Mouse (Mus musculus) forebrain, embryonic 12.5 days (tissue): ENCODE measurements at regions not wholly inside any gene's neighbourhood (a gene's known extent, or its start where the extent isn't known, plus 50 kb on each side); places are given as distances from the start of the nearest gene placed in this dataset.

Source experiments
- ATAC-seq: fragments of 200-750 bp; cut with Nextera tagmentation; 2 replicates; pipeline ENCODE4 v1.8.0; 2017; ENCODE audit warnings: moderate TSS enrichment; ENCODE audit not compliant: low FRiP score
- H3K27ac ChIP-seq: fragments of 300-500 bp; sonication (generic); 2 replicates; pipeline ENCODE4 v1.5.1; 2016; ENCODE audit warnings: mild to moderate bottlenecking
- H3K27me3 ChIP-seq: fragments of 300-500 bp; sonication (generic); 2 replicates; pipeline ENCODE4 v1.6.1; 2016; ENCODE audit warnings: mild to moderate bottlenecking
- H3K36me3 ChIP-seq: fragments of 300-500 bp; sonication (generic); replicated peaks from 2 replicates; pipeline ENCODE4 v1.6.1; 2016; ENCODE audit warnings: mild to moderate bottlenecking
- H3K4me1 ChIP-seq: fragments of 300-500 bp; sonication (generic); 2 replicates; pipeline ENCODE4 v1.6.1; 2016
- H3K4me2 ChIP-seq: fragments of 300-500 bp; sonication (generic); 2 replicates; pipeline ENCODE4 v1.6.1; 2016; ENCODE audit warnings: mild to moderate bottlenecking, moderate library complexity
- H3K4me3 ChIP-seq: fragments of 300-500 bp; sonication (generic); replicated peaks from 2 replicates; pipeline ENCODE4 v1.5.1; 2016; ENCODE audit warnings: mild to moderate bottlenecking
- H3K9ac ChIP-seq: fragments of 300-500 bp; sonication (generic); 2 replicates; pipeline ENCODE4 v1.6.1; 2016; ENCODE audit warnings: mild to moderate bottlenecking
- H3K9me3 ChIP-seq: fragments of 300-500 bp; sonication (generic); 2 replicates; pipeline ENCODE4 v1.6.1; 2016
- WGBS: fragments of 180-500 bp; shearing (Covaris S2); methylation state at CpG from one replicate; pipeline ENCODE4 v1.1.7; 2016; 5-methylcytosine and 5-hydroxymethylcytosine counted together

GRCm38 (mm10) chr4:47598216-47598615 lies 123.8 kb downstream of the Sec61b start:
- H3K9me3 ChIP-seq, result no peaks in the 10 kb centered on the region
- H3K4me3 ChIP-seq, result no peak overlapping the region
- no peaks in the 10 kb centered on the region for H3K27me3 ChIP-seq
- peaks cover 3% of the 10 kb centered on the region; the same call in 1 of the 2 replicates for H3K4me1 ChIP-seq
- no peaks in the 10 kb centered on the region for H3K36me3 ChIP-seq
- no peak for ATAC-seq
- 45% methylated on average over 2 of the region's 2 CpGs for WGBS
- H3K27ac ChIP-seq, result no peak overlapping the region
- H3K4me2 ChIP-seq, result no peak overlapping the region
- no peak overlapping the region for H3K9ac ChIP-seq

- ATAC-seq, result no peak
- 86% methylated on average over 10 of the region's 10 CpGs for WGBS
- H3K4me3 ChIP-seq, result no peak overlapping the region
- H3K9me3 ChIP-seq, result no peaks in the 10 kb centered on the region
- no peaks in the 10 kb centered on the region for H3K4me1 ChIP-seq
- H3K27me3 ChIP-seq, result no peaks in the 10 kb centered on the region
- no peaks in the 10 kb centered on the region for H3K36me3 ChIP-seq
- H3K27ac ChIP-seq, result no peak overlapping the region
- H3K9ac ChIP-seq, result no peak overlapping the region
- H3K4me2 ChIP-seq, result no peak overlapping the region
Measured at GRCm38 (mm10) chr4:47601301-47602070, 127.0 kb downstream of the Sec61b start.

DNA sequence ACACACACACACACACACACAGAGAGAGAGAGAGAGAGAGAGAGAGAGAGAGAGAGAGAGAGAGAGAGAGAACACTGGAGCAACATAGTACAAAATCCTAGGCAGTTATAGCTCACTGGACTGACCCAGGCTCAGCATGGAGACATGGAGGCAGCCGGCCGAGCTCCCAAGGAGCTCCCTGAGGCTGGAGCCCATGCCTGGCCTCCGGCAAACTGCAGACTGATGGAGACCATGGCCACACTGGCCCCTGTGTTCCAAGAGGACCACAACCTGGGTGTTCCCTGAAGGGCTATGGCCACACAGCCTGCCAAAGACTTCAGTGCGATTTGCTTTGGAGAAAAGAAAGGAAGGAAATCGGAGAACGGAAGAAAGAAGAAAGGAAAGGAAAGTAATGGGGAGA lies 128.9 kb downstream of the Sec61b start:
- peaks cover 2% of the 10 kb centered on the region; the same call in 1 of the 2 replicates for H3K4me1 ChIP-seq
- H3K36me3 ChIP-seq, result no peaks in the 10 kb centered on the region
- WGBS, result 66% methylated on average over 6 of the region's 6 CpGs
- no peak for ATAC-seq
- H3K27me3 ChIP-seq, result no peaks in the 10 kb centered on the region
- H3K4me2 ChIP-seq, result peak overlapping the region; percentile 32
- H3K27ac ChIP-seq, result no peak overlapping the region
- H3K4me3 ChIP-seq, result no peak overlapping the region
- no peak overlapping the region for H3K9ac ChIP-seq
- H3K9me3 ChIP-seq, result no peaks in the 10 kb centered on the region

DNA sequence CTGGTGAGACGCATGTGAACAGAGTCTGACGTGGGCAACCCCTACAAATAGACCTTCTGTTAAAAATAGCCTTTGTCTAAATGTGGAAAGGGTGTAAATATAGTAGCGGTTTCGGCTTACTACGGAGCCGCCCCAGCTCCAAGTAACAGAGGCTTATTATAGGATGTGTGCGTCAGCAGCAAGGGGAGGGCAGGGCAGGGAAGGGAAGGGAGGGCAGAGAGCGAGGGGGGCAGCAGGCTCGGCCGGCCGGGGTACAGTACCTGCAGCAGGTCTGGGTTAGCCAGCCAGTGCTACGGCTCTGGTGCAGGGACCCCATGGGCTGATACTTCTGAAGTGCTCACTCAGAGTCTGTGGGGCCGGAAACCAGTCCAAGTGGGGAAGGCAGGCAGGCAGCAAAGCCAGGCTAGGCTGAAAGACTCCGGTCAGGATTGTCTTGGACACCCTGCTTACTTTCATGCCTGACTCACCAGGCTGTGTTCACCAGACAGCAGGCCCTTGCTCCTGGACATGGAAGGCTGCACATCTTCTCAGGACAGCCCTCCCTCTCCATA lies 129.5 kb downstream of the Sec61b start:
- Histone ChIP-seq H3K4me2 (peak overlapping the region; percentile 32), H3K9ac (no peak overlapping the region), H3K4me1 (peaks cover 7% of the 10 kb centered on the region), H3K9me3 (no peaks in the 10 kb centered on the region), H3K4me3 (no peak overlapping the region), H3K27ac (no peak overlapping the region), H3K36me3 (no peaks in the 10 kb centered on the region), H3K27me3 (no peaks in the 10 kb centered on the region)
- ATAC-seq, result no peak; the same call in 1 of the 2 replicates
- WGBS, result 41% methylated on average over 14 of the region's 14 CpGs

- H3K9me3 ChIP-seq, result no peaks in the 10 kb centered on the region
- no peaks in the 10 kb centered on the region for H3K27me3 ChIP-seq
- WGBS, result 82% methylated on average over 4 of the region's 4 CpGs
- no peaks in the 10 kb centered on the region for H3K36me3 ChIP-seq
- no peak overlapping the region for H3K27ac ChIP-seq
- H3K4me1 ChIP-seq, result peaks cover 16% of the 10 kb centered on the region
- no peak overlapping the region for H3K4me2 ChIP-seq
- H3K4me3 ChIP-seq, result no peak overlapping the region
- no peak for ATAC-seq
- H3K9ac ChIP-seq, result no peak overlapping the region
Measured at GRCm38 (mm10) chr4:47605676-47606075, 131.2 kb downstream of the Sec61b start.

- H3K27ac ChIP-seq, result no peak overlapping the region
- peak; percentile 23; the same call in 1 of the 2 replicates for ATAC-seq
- H3K27me3 ChIP-seq, result no peaks in the 10 kb centered on the region
- H3K4me2 ChIP-seq, result no peak overlapping the region
- H3K4me3 ChIP-seq, result no peak overlapping the region
- H3K4me1 ChIP-seq, result peaks cover 16% of the 10 kb centered on the region
- H3K9ac ChIP-seq, result no peak overlapping the region
- 33% methylated on average over 5 of the region's 5 CpGs for WGBS
- H3K36me3 ChIP-seq, result no peaks in the 10 kb centered on the region
- no peaks in the 10 kb centered on the region for H3K9me3 ChIP-seq
Measured at GRCm38 (mm10) chr4:47608673-47609072, 134.2 kb downstream of the Sec61b start.

DNA sequence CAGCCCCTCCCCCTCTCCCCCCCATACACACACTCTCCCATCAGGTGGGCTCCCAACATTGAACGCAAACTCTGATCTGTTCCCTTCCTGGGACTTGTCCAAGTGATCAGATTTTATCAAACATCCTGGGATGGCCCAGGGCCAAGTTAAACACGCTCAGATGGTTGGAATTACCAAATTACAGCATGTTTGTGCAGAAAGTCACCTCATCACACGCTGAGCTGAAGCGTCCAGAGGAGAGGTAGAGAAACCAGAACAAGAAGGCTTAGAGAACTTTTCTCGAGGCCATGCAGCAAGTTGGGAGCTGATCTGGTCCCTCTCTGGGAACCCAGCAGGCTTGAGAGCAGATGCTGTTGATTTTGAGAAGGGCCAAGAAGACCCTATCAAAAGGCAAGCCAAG lies 136.5 kb downstream of the Sec61b start:
- no peaks in the 10 kb centered on the region for H3K27me3 ChIP-seq
- no peaks in the 10 kb centered on the region for H3K9me3 ChIP-seq
- no peaks in the 10 kb centered on the region for H3K36me3 ChIP-seq
- no peak overlapping the region for H3K4me3 ChIP-seq
- H3K4me2 ChIP-seq, result no peak overlapping the region
- H3K4me1 ChIP-seq, result peaks cover 16% of the 10 kb centered on the region
- no peak overlapping the region for H3K27ac ChIP-seq
- 76% methylated on average over 5 of the region's 5 CpGs for WGBS
- no peak for ATAC-seq
- no peak overlapping the region for H3K9ac ChIP-seq

GRCm38 (mm10) chr4:47616525-47616924 lies 142.1 kb downstream of the Sec61b start:
- Histone ChIP-seq H3K9ac (no peak overlapping the region), H3K9me3 (no peaks in the 10 kb centered on the region), H3K27ac (no peak overlapping the region), H3K36me3 (no peaks in the 10 kb centered on the region), H3K4me1 (no peaks in the 10 kb centered on the region), H3K4me3 (no peak overlapping the region), H3K27me3 (no peaks in the 10 kb centered on the region), H3K4me2 (no peak overlapping the region)
- ATAC-seq, result no peak
- whole genome bisulfite sequencing, result 90% methylated on average over 3 of the region's 3 CpGs

DNA sequence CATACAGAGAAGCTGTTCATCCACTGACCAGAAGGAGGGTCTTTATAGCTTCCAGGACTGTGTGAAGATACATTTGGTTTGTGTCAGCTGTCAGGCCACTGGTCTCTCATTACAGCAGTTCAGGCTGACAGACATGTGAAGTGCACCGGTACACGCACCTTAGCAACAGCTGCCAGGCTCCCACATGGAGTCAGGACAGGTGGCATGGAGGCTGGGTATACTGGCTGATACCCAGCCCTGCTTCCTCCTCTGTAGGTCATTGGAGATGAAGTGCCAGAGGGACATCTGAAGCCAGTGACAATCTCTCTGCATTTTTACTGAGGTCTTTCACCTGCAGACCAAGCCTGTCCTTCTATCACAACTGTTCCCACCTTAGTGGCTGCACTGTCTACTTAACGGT lies 146.2 kb downstream of the Sec61b start:
- H3K4me2 ChIP-seq, result no peak overlapping the region
- H3K9ac ChIP-seq, result no peak overlapping the region
- H3K4me3 ChIP-seq, result no peak overlapping the region
- H3K27ac ChIP-seq, result no peak overlapping the region
- H3K9me3 ChIP-seq, result no peaks in the 10 kb centered on the region
- H3K36me3 ChIP-seq, result no peaks in the 10 kb centered on the region
- WGBS, result 89% methylated on average over 3 of the region's 3 CpGs
- H3K27me3 ChIP-seq, result no peaks in the 10 kb centered on the region
- H3K4me1 ChIP-seq, result no peaks in the 10 kb centered on the region
- ATAC-seq, result no peak

GRCm38 (mm10) chr4:47622851-47623743 lies 148.6 kb downstream of the Sec61b start:
- 89% methylated on average over 13 of the region's 13 CpGs for WGBS
- H3K4me1 ChIP-seq, result no peaks in the 10 kb centered on the region

GRCm38 (mm10) chr4:47630006-47630405 lies 155.5 kb downstream of the Sec61b start:
- Histone ChIP-seq H3K4me3 (no peak overlapping the region), H3K27me3 (no peaks in the 10 kb centered on the region), H3K4me1 (no peaks in the 10 kb centered on the region), H3K4me2 (no peak overlapping the region), H3K9me3 (no peaks in the 10 kb centered on the region), H3K36me3 (no peaks in the 10 kb centered on the region), H3K9ac (no peak overlapping the region), H3K27ac (no peak overlapping the region)
- ATAC-seq, result no peak
- 80% methylated on average over 8 of the region's 8 CpGs for WGBS

More at GRCm38 (mm10) chr4:47622851-47623743, 148.6 kb downstream of the Sec61b start:
- no peak for ATAC-seq
- Histone ChIP-seq H3K9me3 (no peaks in the 10 kb centered on the region), H3K4me3 (no peak overlapping the region), H3K4me2 (no peak overlapping the region), H3K9ac (no peak overlapping the region), H3K27me3 (no peaks in the 10 kb centered on the region), H3K27ac (no peak overlapping the region), H3K36me3 (no peaks in the 10 kb centered on the region)

DNA sequence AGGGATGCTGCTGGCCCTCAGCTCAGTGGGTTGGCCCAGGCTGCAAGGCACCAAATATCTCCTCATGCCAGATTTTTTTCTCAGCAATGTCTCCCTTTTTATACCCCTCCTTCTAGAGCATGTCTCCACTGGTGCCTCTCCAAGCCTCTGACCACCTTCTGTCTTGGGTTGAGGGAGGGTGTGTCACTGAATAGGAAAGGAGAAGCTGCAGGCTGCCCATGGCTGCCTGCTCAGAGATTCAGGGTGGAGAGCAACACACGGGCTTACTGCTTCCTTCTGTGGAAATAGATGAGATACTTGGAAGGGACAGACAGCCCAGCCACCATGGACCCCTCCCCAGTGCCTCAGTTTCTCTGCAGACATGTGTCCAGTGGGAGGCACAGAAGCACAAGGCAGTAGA lies 156.0 kb downstream of the Sec61b start:
- H3K36me3 ChIP-seq, result no peaks in the 10 kb centered on the region
- no peaks in the 10 kb centered on the region for H3K27me3 ChIP-seq
- H3K4me2 ChIP-seq, result no peak overlapping the region
- no peak for ATAC-seq
- no peak overlapping the region for H3K4me3 ChIP-seq
- no peaks in the 10 kb centered on the region for H3K9me3 ChIP-seq
- H3K4me1 ChIP-seq, result no peaks in the 10 kb centered on the region
- no peak overlapping the region for H3K27ac ChIP-seq
- no peak overlapping the region for H3K9ac ChIP-seq
- WGBS, result 63% methylated on average over 1 of the region's 1 CpGs
